33 mouse cellular contexts compared by ENCODE assay signal in the genomic region with DNA sequence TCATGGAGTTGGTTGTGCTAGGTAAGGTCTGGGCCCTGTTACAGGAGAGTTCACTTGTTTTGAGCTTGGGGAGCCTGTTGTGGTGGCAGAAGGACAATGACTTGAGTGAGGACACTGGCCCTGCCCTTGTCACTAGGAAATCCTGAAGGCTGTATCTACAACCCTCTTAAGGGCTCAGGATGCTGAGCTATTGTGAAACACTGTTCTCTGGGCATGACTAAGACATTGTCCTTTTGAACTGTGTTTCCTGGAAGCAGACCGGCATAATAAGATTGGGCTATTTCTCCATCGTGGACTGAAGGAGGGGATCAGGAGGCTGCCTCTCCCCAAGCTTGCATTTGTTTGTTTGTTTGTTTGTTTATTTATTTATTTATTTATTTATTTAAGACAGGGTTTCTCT. TPM values are rescaled to one million over a fixed set of nuclear protein-coding genes. Genes with fewer than 3 reads are reported as not detected.
DNase-seq lines count a peak whose midpoint lies in the region; ATAC-seq and TF ChIP-seq lines count a peak whose summit lies in the region.
"Had no signal": no experiment of that assay in that cellular context is flagged by ENCODE, and none has a peak within 500 bp of the region (broad histone marks: within the 10 kb centered on the region; RNA-seq: fewer than 3 reads in every experiment).

No protein-coding gene starts in this region.

- H3K9ac ChIP-seq in liver, adult 2 months (ENCODE audit: low read depth, low read length) = no peak overlapping the region
- H3K9ac ChIP-seq in intestine, embryonic 16.5 days (ENCODE audit: low read depth, low read length) = no peak overlapping the region
- no peak overlapping the region for H3K9ac ChIP-seq in kidney, embryonic 15.5 days
- H3K9ac ChIP-seq in hindbrain, embryonic 16.5 days (ENCODE audit: low read depth, low read length) = no peak overlapping the region
- H3K9ac ChIP-seq: embryonic facial prominence, embryonic 12.5 days; forebrain, embryonic 15.5 days; limb, embryonic 12.5 days; liver, embryonic 13.5 days; lung, embryonic 14.5 days had no signal

- H3K4me1 ChIP-seq in liver, adult 2 months (ENCODE audit: control insufficient read depth, insufficient read depth, low read length) = peaks cover 12% of the 10 kb centered on the region
- no peaks in the 10 kb centered on the region for H3K4me1 ChIP-seq in intestine, embryonic 16.5 days (ENCODE audit: control insufficient read depth, insufficient read depth, low read length)
- no peaks in the 10 kb centered on the region for H3K4me1 ChIP-seq in kidney, embryonic 15.5 days
- H3K4me1 ChIP-seq in hindbrain, embryonic 16.5 days (ENCODE audit: control insufficient read depth, insufficient read depth, low read depth, low read length) = no peaks in the 10 kb centered on the region
- H3K4me1 ChIP-seq: embryonic facial prominence, embryonic 12.5 days; forebrain, embryonic 15.5 days; limb, embryonic 12.5 days; liver, embryonic 13.5 days had no signal

- no peak for TF ChIP-seq CTCF in liver, adult 2 months (IDR thresholded peaks at IDR 0.05; ENCODE audit: low read depth, low read length)

- H3K4me2 ChIP-seq in intestine, embryonic 16.5 days (ENCODE audit: low read depth, low read length) = no peak overlapping the region
- H3K4me2 ChIP-seq in kidney, embryonic 15.5 days = no peak overlapping the region
- H3K4me2 ChIP-seq in hindbrain, embryonic 16.5 days (ENCODE audit: low read length) = no peak overlapping the region
- H3K4me2 ChIP-seq: embryonic facial prominence, embryonic 12.5 days; forebrain, embryonic 15.5 days; limb, embryonic 12.5 days; liver, embryonic 13.5 days; lung, embryonic 14.5 days had no signal

- no peaks in the 10 kb centered on the region for H3K27me3 ChIP-seq in liver, adult 2 months (ENCODE audit: control insufficient read depth, insufficient read depth, low read length)
- H3K27me3 ChIP-seq in intestine, embryonic 16.5 days (replicated peaks; ENCODE audit: control insufficient read depth, insufficient read depth, low read length) = no peaks in the 10 kb centered on the region
- no peaks in the 10 kb centered on the region for H3K27me3 ChIP-seq in kidney, embryonic 15.5 days
- no peaks in the 10 kb centered on the region for H3K27me3 ChIP-seq in hindbrain, embryonic 16.5 days (replicated peaks; ENCODE audit: control insufficient read depth, insufficient read depth, low read length)
- H3K27me3 ChIP-seq: embryonic facial prominence, embryonic 12.5 days; forebrain, embryonic 15.5 days; limb, embryonic 12.5 days; liver, embryonic 13.5 days had no signal

- 1% methylated on average over 2 of the region's 2 CpGs for WGBS in liver, adult 2 months
- 50% methylated on average over 2 of the region's 2 CpGs for WGBS in intestine, embryonic 16.5 days
- 80% methylated on average over 2 of the region's 2 CpGs for WGBS in kidney, embryonic 15.5 days
- WGBS in hindbrain, embryonic 16.5 days = 90% methylated on average over 2 of the region's 2 CpGs

- ATAC-seq in intestine, embryonic 16.5 days = peak; percentile 85
- peak; percentile 16; the same call in 1 of the 2 replicates for ATAC-seq in neutrophil, adult 5-6 weeks (ENCODE audit: extremely low read depth, insufficient number of reproducible peaks, low FRiP score, poor library complexity, severe bottlenecking)
- no peak for ATAC-seq in kidney, embryonic 15.5 days (replicated peaks; ENCODE audit: low FRiP score)
- no peak for ATAC-seq in hindbrain, embryonic 16.5 days
- ATAC-seq: activated CD4-positive, CD25-positive, alpha-beta regulatory T cell, adult 4 months; forebrain, embryonic 15.5 days; hindbrain, postnatal 0 days had no signal

- H3K9me3 ChIP-seq in intestine, embryonic 16.5 days (ENCODE audit: control insufficient read depth, low read length) = no peaks in the 10 kb centered on the region
- no peaks in the 10 kb centered on the region for H3K9me3 ChIP-seq in kidney, embryonic 15.5 days (replicated peaks)
- no peaks in the 10 kb centered on the region for H3K9me3 ChIP-seq in hindbrain, embryonic 16.5 days (ENCODE audit: control insufficient read depth, low read length)
- H3K9me3 ChIP-seq: embryonic facial prominence, embryonic 12.5 days; forebrain, embryonic 15.5 days; liver, embryonic 13.5 days had no signal

- H3K79me2 ChIP-seq in liver, adult 2 months (ENCODE audit: control insufficient read depth, insufficient read depth, low read length) = no peaks in the 10 kb centered on the region

- no peaks in the 10 kb centered on the region for H3K36me3 ChIP-seq in liver, adult 2 months (ENCODE audit: control insufficient read depth, insufficient read depth, low read length)
- H3K36me3 ChIP-seq in intestine, embryonic 16.5 days (ENCODE audit: control insufficient read depth, insufficient read depth, low read length) = no peaks in the 10 kb centered on the region
- no peaks in the 10 kb centered on the region for H3K36me3 ChIP-seq in kidney, embryonic 15.5 days
- no peaks in the 10 kb centered on the region for H3K36me3 ChIP-seq in hindbrain, embryonic 16.5 days (ENCODE audit: control insufficient read depth, insufficient read depth, low read length)
- H3K36me3 ChIP-seq: embryonic facial prominence, embryonic 12.5 days; forebrain, embryonic 15.5 days; limb, embryonic 12.5 days; liver, embryonic 13.5 days had no signal

- peak; percentile 62 for DNase-seq in liver, adult 2 months (ENCODE audit: extremely low read depth, low read depth, low spot score)
- DNase-seq in liver = no peak
- DNase-seq in 416B (ENCODE audit: low read depth) = peak; percentile 91
- DNase-seq in spleen, postnatal 36 days (ENCODE audit: low spot score in 2 of 2) = no peak
- DNase-seq: adrenal gland, postnatal 10 days; cerebellum, adult 9-10 months; cerebellum, postnatal 36 days; embryo, embryonic 11 days; heart, postnatal 14 days; kidney, adult 11 months; kidney, postnatal 36 days; liver, embryonic 13.5 days; lung, embryonic 14.5 days; lung, postnatal 4 days; midbrain, embryonic 14.5 days had no signal

- H3K4me3 ChIP-seq in liver, adult 2 months (ENCODE audit: insufficient read depth, low read depth, low read length) = no peak overlapping the region
- H3K4me3 ChIP-seq in intestine, embryonic 16.5 days (ENCODE audit: low read length) = no peak overlapping the region
- no peak overlapping the region for H3K4me3 ChIP-seq in kidney, embryonic 15.5 days (replicated peaks)
- no peak overlapping the region for H3K4me3 ChIP-seq in hindbrain, embryonic 16.5 days (ENCODE audit: low read length)
- H3K4me3 ChIP-seq: embryonic facial prominence, embryonic 12.5 days; forebrain, embryonic 15.5 days; layer of hippocampus, adult 2 months; left cerebral cortex, adult 2 months; limb, embryonic 12.5 days; liver, embryonic 13.5 days had no signal

- no peak overlapping the region for H3K27ac ChIP-seq in liver, adult 2 months (replicated peaks; ENCODE audit: insufficient read depth, low read depth, low read length)
- H3K27ac ChIP-seq in intestine, embryonic 16.5 days (ENCODE audit: low read length) = no peak overlapping the region
- no peak overlapping the region for H3K27ac ChIP-seq in kidney, embryonic 15.5 days
- H3K27ac ChIP-seq in hindbrain, embryonic 16.5 days (ENCODE audit: low read depth, low read length) = no peak overlapping the region
- H3K27ac ChIP-seq: embryonic facial prominence, embryonic 12.5 days; forebrain, embryonic 15.5 days; hindbrain, postnatal 0 days; layer of hippocampus, adult 2 months; left cerebral cortex, adult 2 months; limb, embryonic 12.5 days; liver, embryonic 13.5 days had no signal

- no peak for TF ChIP-seq POLR2A in liver, adult 2 months (IDR thresholded peaks at IDR 0.05; ENCODE audit: extremely low read depth, insufficient read depth, low read length)

RNA-seq across cellular contexts. Expression of a gene that starts 15.4 kb away (rescaled TPM):
- 0.28 TPM in 1 of 2 replicates, not detected in the other for total RNA-seq in liver, adult 2 months (2014; rRNA removed)
- 0.15 and 0.19 TPM in 2 replicates for polyA plus RNA-seq in liver, adult 2 months (2012; rRNA removed)
- 0.38 and 0.60 TPM in 2 replicates for polyA plus RNA-seq in intestine, embryonic 16.5 days (2015; fragmentation: Nextera tagmentation; extraction: Ambion mirVana)
- 0.70 and 0.86 TPM in 2 replicates for total RNA-seq in neutrophil, adult 5-6 weeks (2017)
- 0.31 and 0.60 TPM in 2 replicates for polyA plus RNA-seq in kidney, embryonic 15.5 days (2015; fragmentation: Nextera tagmentation; extraction: Ambion mirVana)
- polyA plus RNA-seq in hindbrain, embryonic 16.5 days (2015; fragmentation: Nextera tagmentation; extraction: Ambion mirVana) = 0.27 TPM in 1 of 2 replicates, not detected in the other
- polyA plus RNA-seq: forebrain, embryonic 15.5 days; hindbrain, embryonic 11.5 days; hindbrain, postnatal 0 days; kidney, embryonic 14.5 days; liver, embryonic 13.5 days; lung, embryonic 14.5 days; midbrain, embryonic 14.5 days had no signal

RNA-seq across cellular contexts. Expression of a gene that starts 25.5 kb away (rescaled TPM):
- 1.5 and 2.8 TPM in 2 replicates for total RNA-seq in liver, adult 2 months (2014; rRNA removed)
- polyA plus RNA-seq in liver, adult 2 months (2012; rRNA removed) = 4.5 and 5.0 TPM in 2 replicates
- polyA plus RNA-seq in intestine, embryonic 16.5 days (2015; fragmentation: Nextera tagmentation; extraction: Ambion mirVana) = 623 and 626 TPM in 2 replicates
- 10.5 and 16.2 TPM in 2 replicates for total RNA-seq in neutrophil, adult 5-6 weeks (2017)
- 43.9 and 45.1 TPM in 2 replicates for polyA plus RNA-seq in kidney, embryonic 15.5 days (2015; fragmentation: Nextera tagmentation; extraction: Ambion mirVana)
- polyA plus RNA-seq in hindbrain, embryonic 16.5 days (2015; fragmentation: Nextera tagmentation; extraction: Ambion mirVana) = 7.3 and 9.3 TPM in 2 replicates

RNA-seq across cellular contexts. Expression of a gene that starts 43.3 kb away (rescaled TPM):
- 0.60 and 0.65 TPM in 2 replicates for total RNA-seq in liver, adult 2 months (2014; rRNA removed)
- polyA plus RNA-seq in liver, adult 2 months (2012; rRNA removed) = 0.29 and 0.83 TPM in 2 replicates
- polyA plus RNA-seq in intestine, embryonic 16.5 days (2015; fragmentation: Nextera tagmentation; extraction: Ambion mirVana) = 2.4 and 2.5 TPM in 2 replicates
- total RNA-seq in neutrophil, adult 5-6 weeks (2017) = 339 and 346 TPM in 2 replicates
- 1.2 and 1.4 TPM in 2 replicates for polyA plus RNA-seq in kidney, embryonic 15.5 days (2015; fragmentation: Nextera tagmentation; extraction: Ambion mirVana)
- polyA plus RNA-seq in hindbrain, embryonic 16.5 days (2015; fragmentation: Nextera tagmentation; extraction: Ambion mirVana) = 0.94 and 1.0 TPM in 2 replicates

RNA-seq across cellular contexts. Expression of a gene that starts 43.3 kb away (rescaled TPM):
- not detected in 2 replicates for total RNA-seq in liver, adult 2 months (2014; rRNA removed)
- polyA plus RNA-seq in liver, adult 2 months (2012; rRNA removed) = 0.09 TPM in 1 of 2 replicates, not detected in the other
- not detected in 2 replicates for polyA plus RNA-seq in intestine, embryonic 16.5 days (2015; fragmentation: Nextera tagmentation; extraction: Ambion mirVana)
- 23.6 and 30.6 TPM in 2 replicates for total RNA-seq in neutrophil, adult 5-6 weeks (2017)
- not detected in 2 replicates for polyA plus RNA-seq in kidney, embryonic 15.5 days (2015; fragmentation: Nextera tagmentation; extraction: Ambion mirVana)
- not detected in 2 replicates for polyA plus RNA-seq in hindbrain, embryonic 16.5 days (2015; fragmentation: Nextera tagmentation; extraction: Ambion mirVana)
- total RNA-seq: gastrocnemius, adult 18-20 months; gastrocnemius, postnatal 4 days; heart, postnatal 14 days; hindbrain, postnatal 0 days; layer of hippocampus, adult 2 months; left cerebral cortex, adult 2 months; left cerebral cortex, postnatal 25 days had no signal
- polyA plus RNA-seq: embryonic facial prominence, embryonic 12.5 days; forebrain, embryonic 15.5 days; heart, embryonic 14.5 days; hindbrain, embryonic 11.5 days; hindbrain, postnatal 0 days; kidney, embryonic 14.5 days; limb, embryonic 12.5 days; liver, embryonic 13.5 days; lung, embryonic 14.5 days; midbrain, embryonic 14.5 days; stomach, embryonic 14.5 days had no signal

RNA-seq across cellular contexts. Expression of a gene that starts 51.9 kb away (rescaled TPM):
- total RNA-seq in liver, adult 2 months (2014; rRNA removed) = 28.6 and 31.5 TPM in 2 replicates
- 64.8 and 102 TPM in 2 replicates for polyA plus RNA-seq in liver, adult 2 months (2012; rRNA removed)
- 204 and 215 TPM in 2 replicates for polyA plus RNA-seq in intestine, embryonic 16.5 days (2015; fragmentation: Nextera tagmentation; extraction: Ambion mirVana)
- total RNA-seq in neutrophil, adult 5-6 weeks (2017) = 121 and 134 TPM in 2 replicates
- polyA plus RNA-seq in kidney, embryonic 15.5 days (2015; fragmentation: Nextera tagmentation; extraction: Ambion mirVana) = 421 and 440 TPM in 2 replicates
- polyA plus RNA-seq in hindbrain, embryonic 16.5 days (2015; fragmentation: Nextera tagmentation; extraction: Ambion mirVana) = 275 and 318 TPM in 2 replicates

Comparison
In these comparisons a context has a peak if more than half of its experiments do, and no peak if none do; other contexts are left out.
1. DNase-seq: peak in liver, adult 2 months (single experiment) and 416B (single experiment); none in liver (single experiment) and spleen, postnatal 36 days (0 of 2).
2. ATAC-seq: peak in intestine, embryonic 16.5 days (single experiment) and neutrophil, adult 5-6 weeks (single experiment); none in kidney, embryonic 15.5 days (single experiment) and hindbrain, embryonic 16.5 days (single experiment).
3. RNA of a gene that starts 25.5 kb away (polyA plus RNA-seq): 623 to 626 TPM in intestine, embryonic 16.5 days; 43.9 to 45.1 TPM in kidney, embryonic 15.5 days, 7.3 to 9.3 TPM in hindbrain, embryonic 16.5 days and 4.5 to 5.0 TPM in liver, adult 2 months; every median in the first group is over 10 times any median in the second.